Mouse (Mus musculus): ENCODE data around the gene Mrrf.

The Mrrf gene

DNA sequence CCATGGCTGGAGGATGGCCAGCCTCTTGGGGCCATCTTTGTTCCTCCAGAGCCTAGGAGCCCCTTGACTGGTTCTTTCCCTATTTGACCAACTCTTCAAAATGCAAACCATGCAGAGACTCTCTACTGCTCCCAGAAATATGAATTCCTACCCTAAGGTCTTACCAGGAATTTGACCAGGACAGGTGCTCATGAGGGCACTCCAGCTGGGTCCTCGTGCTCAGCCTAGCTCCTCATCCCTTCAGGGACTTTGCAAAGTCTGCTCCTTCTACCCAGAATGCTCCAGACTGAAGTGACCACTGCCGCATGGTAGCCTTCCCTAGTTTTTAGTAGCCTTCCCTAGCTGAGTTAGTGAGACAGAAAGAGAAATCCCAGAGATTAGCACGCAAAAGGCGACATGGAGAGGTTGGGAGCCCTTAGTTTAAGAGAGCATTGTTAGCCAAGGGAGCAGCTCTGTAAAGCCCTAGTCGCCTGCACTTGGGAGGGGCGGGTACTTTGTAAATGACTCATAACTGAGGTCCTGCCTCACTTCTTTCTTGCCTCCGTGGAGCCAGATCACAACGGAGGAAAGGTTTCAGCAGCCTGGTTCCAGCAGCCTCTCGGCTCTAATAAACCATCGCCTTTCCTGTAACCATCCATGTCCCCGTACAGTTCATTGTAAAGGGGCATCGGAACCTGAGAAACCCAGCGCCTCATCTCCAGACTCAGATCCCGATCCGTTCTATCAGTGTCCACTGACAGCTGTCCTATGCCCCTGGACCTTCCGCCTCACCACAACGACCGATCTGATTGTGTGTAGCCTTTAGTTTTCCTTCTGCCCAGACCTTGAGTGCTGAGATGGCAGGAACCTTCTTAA, 65.8 kb downstream of the Mrrf start:
- DNase-seq, result no peak

DNA sequence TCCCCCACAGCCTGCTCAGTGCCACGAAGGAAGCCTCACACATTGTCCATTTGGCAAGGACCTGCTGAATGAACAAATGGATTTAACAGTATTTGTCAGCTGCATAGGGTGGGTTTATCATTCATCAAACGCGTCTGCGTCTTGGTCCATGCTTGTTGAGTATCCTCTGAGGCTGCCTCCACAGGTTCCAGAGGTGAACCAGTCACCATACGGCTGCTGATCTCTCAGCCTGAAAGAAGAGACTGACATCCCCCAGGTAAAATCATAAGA, 66.4 kb downstream of the Mrrf start:
- DNase-seq, result no peak

- DNase-seq, result peak; percentile 12
These were observed 67.0 kb downstream of the Mrrf start for GRCm38 (mm10) chr2:36203011-36203825.

GRCm38 (mm10) chr2:36204595-36204994, 68.4 kb downstream of the Mrrf start:
- no peak for DNase-seq

DNA sequence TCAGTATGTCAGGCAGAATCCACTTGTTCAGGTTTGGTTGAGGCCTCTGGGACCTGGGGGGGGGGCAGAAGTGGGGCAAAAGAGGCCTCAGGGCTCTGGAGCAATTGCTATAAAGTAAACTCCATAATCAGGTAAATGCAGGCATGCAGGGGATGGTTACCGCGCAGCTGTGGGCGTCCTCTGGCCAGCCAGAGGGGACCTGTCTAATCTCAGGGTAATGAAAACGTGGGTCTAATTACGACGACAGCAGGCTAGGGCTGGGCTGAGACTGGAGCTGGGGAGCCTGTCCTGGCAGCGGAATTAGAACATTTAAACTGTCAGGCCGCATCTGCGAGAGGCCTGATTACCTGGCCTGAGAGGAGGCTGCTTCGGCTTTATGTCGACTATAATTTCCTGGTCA, 70.9 kb downstream of the Mrrf start:
- DNase-seq, result no peak

- DNase-seq, result no peak
These were observed 74.6 kb downstream of the Mrrf start for GRCm38 (mm10) chr2:36210796-36211195.

GRCm38 (mm10) chr2:36211785-36212184, 75.6 kb downstream of the Mrrf start:
- DNase-seq, result no peak

DNA sequence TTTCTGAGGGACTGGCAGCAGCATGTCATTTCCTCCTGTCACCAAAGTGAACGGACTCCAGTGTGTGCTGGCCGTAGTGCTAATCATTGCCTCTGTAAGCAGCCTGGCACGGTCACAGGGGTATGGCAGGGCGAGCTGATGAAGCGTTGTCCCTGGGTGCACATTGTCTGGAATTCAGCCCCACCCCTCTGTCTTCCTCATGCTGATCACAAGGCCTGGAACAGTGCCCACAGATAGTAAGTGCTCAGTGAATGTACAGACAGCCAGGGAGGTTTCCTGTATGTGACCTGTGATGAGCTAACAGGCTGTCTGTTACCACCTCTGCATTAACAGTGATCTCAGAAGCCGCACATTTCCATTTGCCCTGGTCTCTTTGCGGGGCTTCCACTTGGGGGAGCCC, 76.9 kb downstream of the Mrrf start:
- no peak for DNase-seq

DNA sequence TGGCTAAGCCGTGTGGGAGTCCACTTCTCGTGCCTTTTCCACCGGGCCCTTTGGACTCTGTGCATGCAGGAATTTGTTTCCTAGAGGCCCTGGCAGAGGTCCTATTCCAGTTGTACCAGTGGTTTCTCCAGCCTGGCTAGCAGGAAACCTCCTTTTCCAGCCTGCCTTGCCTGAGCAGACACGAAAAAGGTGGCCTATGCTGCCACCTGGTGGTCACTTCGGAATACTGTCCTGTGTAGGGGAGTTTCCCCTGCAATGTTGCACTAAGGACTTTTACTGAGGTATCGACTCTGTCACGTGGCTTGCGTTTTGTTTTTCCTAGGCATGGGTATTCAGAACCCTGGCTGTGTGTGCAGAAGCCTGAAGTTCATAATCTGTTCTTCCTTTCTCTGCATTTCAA, 77.8 kb downstream of the Mrrf start:
- DNase-seq, result peak; percentile 75

- DNase-seq, result no peak
These were observed 78.2 kb downstream of the Mrrf start for GRCm38 (mm10) chr2:36214425-36214824.

- no peak for DNase-seq
These were observed 79.1 kb downstream of the Mrrf start for GRCm38 (mm10) chr2:36215203-36215739.

DNA sequence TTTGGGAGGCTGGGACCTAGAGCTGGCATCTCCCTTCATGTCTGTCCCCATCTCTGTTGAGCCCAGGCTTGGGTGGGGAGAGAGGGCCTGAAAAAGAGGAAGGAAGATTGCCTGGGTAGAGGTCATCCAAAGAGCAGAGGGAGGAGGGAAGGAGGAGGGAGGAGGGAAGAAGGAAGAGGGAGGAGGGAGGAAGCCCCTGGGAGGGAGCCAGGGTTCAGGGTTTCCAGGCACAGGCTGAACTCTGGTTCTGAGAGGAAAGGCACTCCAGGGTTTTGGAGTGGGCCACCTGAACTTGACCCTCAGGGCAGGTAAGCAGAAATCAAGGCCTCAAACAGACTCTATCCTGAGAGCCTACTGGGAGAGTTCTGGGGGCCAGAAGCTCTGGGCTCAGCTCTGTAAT, 80.4 kb downstream of the Mrrf start:
- DNase-seq, result no peak

GRCm38 (mm10) chr2:36216953-36217573, 80.9 kb downstream of the Mrrf start:
- no peak for DNase-seq

DNA sequence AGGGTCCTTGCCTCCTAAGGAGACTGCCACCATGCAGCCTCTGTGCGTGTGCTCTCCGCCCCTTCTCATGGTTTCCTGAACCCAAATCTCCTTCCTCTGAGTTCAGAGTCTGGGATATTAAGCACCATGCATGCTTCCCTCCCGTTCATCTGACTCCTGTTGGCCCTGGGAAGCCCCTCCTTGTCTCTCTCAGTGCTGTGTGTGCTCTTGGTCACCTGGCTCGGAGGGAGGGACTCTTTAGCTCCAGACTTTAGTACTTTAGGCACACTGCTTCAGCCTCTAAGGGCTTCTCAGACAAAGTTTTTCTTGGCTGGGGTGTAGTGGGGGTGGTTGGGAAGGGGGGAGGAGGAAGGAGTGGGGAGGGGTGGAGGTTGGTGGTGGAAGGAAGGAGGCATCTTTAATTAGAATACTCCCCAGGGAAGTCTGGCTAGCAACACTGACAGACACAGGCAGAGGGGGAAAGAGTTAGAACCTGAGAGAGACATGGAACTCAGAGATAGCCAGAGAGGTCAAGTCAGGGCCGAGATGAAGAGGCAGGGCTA, 81.6 kb downstream of the Mrrf start:
- no peak for DNase-seq

- peak; percentile 13 for DNase-seq
These were observed 83.9 kb downstream of the Mrrf start for GRCm38 (mm10) chr2:36220106-36220505.

- no peak for DNase-seq
These were observed 84.7 kb downstream of the Mrrf start for GRCm38 (mm10) chr2:36220891-36221290.

DNA sequence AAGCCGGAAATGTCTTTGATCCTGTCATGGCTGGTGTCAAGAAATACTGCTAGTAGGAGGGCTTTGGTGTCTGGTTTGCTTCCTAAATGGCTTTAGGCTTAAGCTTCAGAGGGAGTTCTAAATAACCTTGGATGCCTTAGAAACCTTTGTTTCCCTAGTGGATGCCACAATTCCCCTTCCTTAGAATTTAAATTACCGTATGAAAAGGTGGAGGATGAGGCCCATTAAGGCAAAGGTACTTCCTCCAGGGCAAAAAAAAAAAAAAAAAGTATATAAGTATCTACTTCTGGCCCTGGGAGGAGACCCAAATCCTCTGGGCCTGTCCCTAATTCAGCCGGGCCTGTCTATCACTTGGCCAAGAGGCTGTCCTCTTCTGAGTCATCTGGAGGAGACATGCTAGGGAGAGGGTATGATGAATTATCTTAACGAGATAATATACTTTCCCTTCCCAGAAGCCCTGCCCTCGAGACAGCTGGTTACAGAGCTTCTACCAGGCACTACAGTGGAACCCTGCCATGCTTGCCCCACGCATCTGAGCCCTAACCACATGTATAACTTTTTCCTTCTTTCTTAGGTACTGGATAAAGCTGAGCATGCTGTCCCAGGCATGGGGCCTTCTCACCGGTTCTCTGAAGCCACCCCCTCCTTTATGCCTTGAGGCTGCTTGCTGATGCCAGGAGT, 86.1 kb downstream of the Mrrf start:
- DNase-seq, result no peak

- DNase-seq, result no peak
These were observed 87.2 kb downstream of the Mrrf start for GRCm38 (mm10) chr2:36223436-36223835.

GRCm38 (mm10) chr2:36224153-36224552, 88.0 kb downstream of the Mrrf start:
- no peak for DNase-seq

GRCm38 (mm10) chr2:36224599-36224998, 88.4 kb downstream of the Mrrf start:
- DNase-seq, result no peak

DNA sequence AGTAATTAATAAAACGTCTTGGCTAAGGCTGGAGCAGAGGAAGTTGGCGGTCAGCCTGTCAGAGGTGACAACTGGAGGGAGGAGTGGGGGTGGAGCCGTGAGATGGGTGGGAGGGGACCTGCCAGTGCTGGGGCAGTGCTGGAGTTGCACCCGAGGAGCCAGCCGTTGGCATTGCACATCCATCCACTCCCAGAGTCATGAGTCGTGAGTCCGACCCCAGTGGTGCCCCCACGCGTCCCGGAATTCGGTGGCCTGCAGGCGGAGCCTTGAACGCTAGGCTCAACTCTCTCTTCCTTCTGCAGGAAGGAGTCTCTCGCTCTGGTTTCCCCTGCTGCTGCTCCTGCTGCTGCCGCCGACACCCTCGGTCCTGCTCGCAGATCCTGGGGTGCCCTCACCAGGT, 94.2 kb downstream of the Mrrf start, which contains the start of gene Ptgs1:
Ptgs1 (plus strand) TSS at position 61 of the 400 bp plus-strand sequence.
- no peak for DNase-seq

- DNase-seq, result no peak
These were observed 94.8 kb downstream of the Mrrf start for GRCm38 (mm10) chr2:36230967-36231366.
